Mouse (Mus musculus) heart, embryonic 14.5 days (tissue): ENCODE data around the gene Foxo6. TPM values are rescaled to one million over a fixed set of nuclear protein-coding genes. Genes with fewer than 3 reads are reported as not detected.

Experiments
- ATAC-seq: fragments of 200-750 bp; cut with Nextera tagmentation; 2 replicates; pipeline ENCODE4 v1.8.0; 2017; ENCODE audit warnings: low read depth, moderate TSS enrichment; ENCODE audit not compliant: insufficient number of reproducible peaks, insufficient read depth, low FRiP score
- H3K27ac ChIP-seq, 2 experiments: fragments of 200-500 bp in 1 of 2; fragments of 300-500 bp in 1 of 2; sonication (generic) in 1 of 2; replicated peaks in 1 of 2; 2 replicates each; pipeline ENCODE4 v1.5.1; 2012 to 2014; ENCODE audit warnings: low read depth in 2 of 2, low read length in 2 of 2, control low read depth in 1 of 2, mild to moderate bottlenecking in 1 of 2, mixed read lengths in 1 of 2; ENCODE audit not compliant: control insufficient read depth in 1 of 2, insufficient read depth in 1 of 2
- H3K27me3 ChIP-seq: fragments of 300-500 bp; sonication (generic); 2 replicates; pipeline ENCODE4 v1.6.1; 2014; ENCODE audit warnings: mild to moderate bottlenecking, low read length, control low read depth; ENCODE audit not compliant: control insufficient read depth, insufficient read depth
- H3K36me3 ChIP-seq: fragments of 300-500 bp; sonication (generic); 2 replicates; pipeline ENCODE4 v1.6.1; 2014; ENCODE audit warnings: mild to moderate bottlenecking, control low read depth, low read length, mixed read lengths; ENCODE audit not compliant: control insufficient read depth, insufficient read depth
- H3K4me1 ChIP-seq, 2 experiments: fragments of 200-500 bp in 1 of 2; fragments of 300-500 bp in 1 of 2; sonication (generic) in 1 of 2; 2 replicates each; pipeline ENCODE4 v1.6.1; 2012 to 2014; ENCODE audit warnings: low read length in 2 of 2, control low read depth in 1 of 2, mixed read lengths in 1 of 2; ENCODE audit not compliant: control insufficient read depth in 2 of 2, insufficient read depth in 2 of 2
- H3K4me2 ChIP-seq: fragments of 300-500 bp; sonication (generic); 2 replicates; pipeline ENCODE4 v1.6.1; 2014; ENCODE audit warnings: mild to moderate bottlenecking, low read length
- H3K4me3 ChIP-seq, 2 experiments: fragments of 200-500 bp in 1 of 2; fragments of 300-500 bp in 1 of 2; sonication (generic) in 1 of 2; 2 replicates each; pipeline ENCODE4 v1.5.1; 2012 to 2014; ENCODE audit warnings: low read length in 2 of 2, mild to moderate bottlenecking in 2 of 2, control low read depth in 1 of 2, low read depth in 1 of 2, moderate library complexity in 1 of 2; ENCODE audit not compliant: control insufficient read depth in 1 of 2, insufficient read depth in 1 of 2
- H3K9ac ChIP-seq: fragments of 300-500 bp; sonication (generic); 2 replicates; pipeline ENCODE4 v1.6.1; 2014; ENCODE audit warnings: mild to moderate bottlenecking, low read length
- H3K9me3 ChIP-seq: fragments of 300-500 bp; sonication (generic); 2 replicates; pipeline ENCODE4 v1.6.1; 2016; ENCODE audit warnings: low read length, control low read depth; ENCODE audit not compliant: control insufficient read depth
- WGBS: fragments of 180-500 bp; shearing (Covaris S2); extraction: QIAGEN DNeasy Blood & Tissue Kit; methylation state at CpG from one replicate; pipeline ENCODE4 v1.1.7; 2014; 5-methylcytosine and 5-hydroxymethylcytosine counted together
- polyA plus RNA-seq: library from polyadenylated mRNA; unstranded; fragments of >200 nt; fragmentation: Nextera tagmentation; extraction: Ambion mirVana; gene quantifications from 2 replicates; pipeline ENCODE4 v1.2.1, GENCODE M21; 2014

Foxo6 gene
- polyA plus RNA-seq, 1 experiment from 2014 or later, result 0.24 TPM

GRCm38 (mm10) chr4:120230256-120230649 is 56.9 kb downstream of the Foxo6 start:
- Histone ChIP-seq H3K27ac (no peak overlapping the region), H3K4me1 (no peaks in the 10 kb centered on the region), H3K4me2 (no peak overlapping the region), H3K9ac (no peak overlapping the region), H3K4me3 (no peak overlapping the region), H3K36me3 (no peaks in the 10 kb centered on the region), H3K9me3 (no peaks in the 10 kb centered on the region), H3K27me3 (no peaks in the 10 kb centered on the region)
- 17% methylated on average over 6 of the region's 6 CpGs for WGBS
- ATAC-seq, result no peak; the same call in 1 of the 2 replicates

- H3K4me3 ChIP-seq, result no peak overlapping the region
- H3K27me3 ChIP-seq, result no peaks in the 10 kb centered on the region
- no peaks in the 10 kb centered on the region for H3K9me3 ChIP-seq
- 65% methylated on average over 13 of the region's 13 CpGs for WGBS
- H3K4me1 ChIP-seq, result no peaks in the 10 kb centered on the region
- no peak overlapping the region for H3K9ac ChIP-seq
- no peak for ATAC-seq
- no peak overlapping the region for H3K27ac ChIP-seq
- no peak overlapping the region for H3K4me2 ChIP-seq
- no peaks in the 10 kb centered on the region for H3K36me3 ChIP-seq
These were observed 57.5 kb downstream of the Foxo6 start for GRCm38 (mm10) chr4:120229505-120230255.

- Histone ChIP-seq H3K4me3 (no peak overlapping the region), H3K27me3 (no peaks in the 10 kb centered on the region), H3K4me2 (no peak overlapping the region), H3K27ac (no peak overlapping the region), H3K9me3 (no peaks in the 10 kb centered on the region), H3K4me1 (no peaks in the 10 kb centered on the region), H3K9ac (no peak overlapping the region), H3K36me3 (no peaks in the 10 kb centered on the region)
- no peak for ATAC-seq
- whole genome bisulfite sequencing, result 94% methylated on average over 3 of the region's 3 CpGs
These were observed 58.5 kb downstream of the Foxo6 start for GRCm38 (mm10) chr4:120228613-120229012.

GRCm38 (mm10) chr4:120227224-120227623 is 59.9 kb downstream of the Foxo6 start:
- Histone ChIP-seq H3K4me2 (no peak overlapping the region), H3K9me3 (no peaks in the 10 kb centered on the region), H3K9ac (no peak overlapping the region), H3K27me3 (peaks cover 4% of the 10 kb centered on the region; the same call in 1 of the 2 replicates), H3K4me3 (no peak overlapping the region), H3K36me3 (no peaks in the 10 kb centered on the region), H3K27ac (no peak overlapping the region), H3K4me1 (no peaks in the 10 kb centered on the region)
- no peak for ATAC-seq
- 39% methylated on average over 2 of the region's 2 CpGs for WGBS

GRCm38 (mm10) chr4:120226682-120227081 is 60.5 kb downstream of the Foxo6 start:
- H3K36me3 ChIP-seq, result no peaks in the 10 kb centered on the region
- peaks cover 1 to 5% of the 10 kb centered on the region in 2 experiments; a peak in 2 of 4 replicates for H3K4me1 ChIP-seq
- WGBS, result 71% methylated on average over 4 of the region's 4 CpGs
- peak overlapping the region; percentile 34; the same call in 1 of the 2 replicates for H3K9ac ChIP-seq
- H3K9me3 ChIP-seq, result no peaks in the 10 kb centered on the region
- ATAC-seq, result no peak
- no peak overlapping the region for H3K4me2 ChIP-seq
- no peak overlapping the region for H3K4me3 ChIP-seq
- H3K27ac ChIP-seq, result no peak overlapping the region
- peaks cover 4% of the 10 kb centered on the region; the same call in 1 of the 2 replicates for H3K27me3 ChIP-seq

GRCm38 (mm10) chr4:120225135-120225780 is 61.9 kb downstream of the Foxo6 start:
- 50% methylated on average over 6 of the region's 6 CpGs for WGBS
- Histone ChIP-seq H3K27ac (no peak overlapping the region), H3K27me3 (peaks cover 4% of the 10 kb centered on the region; the same call in 1 of the 2 replicates), H3K4me3 (no peak overlapping the region), H3K4me1 (peaks cover 6 to 15% of the 10 kb centered on the region in 2 experiments; a peak in 3 of 4 replicates), H3K9ac (no peak overlapping the region), H3K4me2 (no peak overlapping the region), H3K36me3 (no peaks in the 10 kb centered on the region), H3K9me3 (no peaks in the 10 kb centered on the region)
- no peak for ATAC-seq

- H3K4me1 ChIP-seq, result peaks cover 6 to 15% of the 10 kb centered on the region in 2 experiments; a peak in 3 of 4 replicates
- peaks cover 4% of the 10 kb centered on the region; the same call in 1 of the 2 replicates for H3K27me3 ChIP-seq
- H3K9ac ChIP-seq, result no peak overlapping the region
- no peaks in the 10 kb centered on the region for H3K36me3 ChIP-seq
- H3K9me3 ChIP-seq, result no peaks in the 10 kb centered on the region
- no peak overlapping the region for H3K4me3 ChIP-seq
- ATAC-seq, result no peak
- H3K4me2 ChIP-seq, result no peak overlapping the region
- whole genome bisulfite sequencing, result 80% methylated on average over 6 of the region's 6 CpGs
- H3K27ac ChIP-seq, result no peak overlapping the region
These were observed 63.3 kb downstream of the Foxo6 start for GRCm38 (mm10) chr4:120223805-120224204.
